Mouse (Mus musculus): ENCODE measurements around the gene Gm13695. TPM values are rescaled to one million over a fixed set of nuclear protein-coding genes. Genes with fewer than 3 reads are reported as not detected.
"Not testable (repeated sequence)": the region's sequence is repeated elsewhere in the genome, so short reads cannot be mapped to it uniquely, and the experiment has no call there.

The Gm13695 gene
- polyA plus RNA-seq, 1 experiment from 2014 or later, result not detected

DNA sequence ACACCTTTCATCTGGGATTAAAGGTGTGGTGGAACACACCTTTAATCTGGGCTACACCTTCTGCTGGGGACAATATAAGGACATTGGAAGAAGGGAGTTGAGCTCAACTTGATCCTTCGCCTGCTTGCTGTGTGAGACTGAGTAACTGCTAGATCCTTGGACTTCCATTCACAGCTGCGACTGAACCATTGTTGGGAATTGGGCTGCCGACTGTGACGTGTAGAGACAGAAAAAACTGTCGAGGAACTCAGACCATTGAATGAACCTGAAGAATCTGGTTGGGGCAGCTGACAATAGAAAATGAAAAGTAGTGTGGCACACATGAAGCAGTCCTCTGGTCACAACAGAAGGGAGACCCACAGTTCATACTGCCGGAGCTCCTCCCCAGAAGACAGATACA, 17.3 kb downstream of the Gm13695 start, which contains the start of gene Gm13697:
Gene Gm13697 (plus strand): TSS at position 301 of the 400 bp plus-strand sequence.
- H3K4me1 ChIP-seq (replicated peaks; ENCODE audit: control insufficient read depth, insufficient read depth, low read length); ATAC-seq (ENCODE audit: low FRiP score); H3K36me3 ChIP-seq (ENCODE audit: control insufficient read depth, insufficient read depth, low read length); H3K4me3 ChIP-seq (ENCODE audit: low read depth, low read length); H3K9ac ChIP-seq (ENCODE audit: low read depth, low read length); DNase-seq (ENCODE audit: low spot score); H3K9me3 ChIP-seq (ENCODE audit: control insufficient read depth, low read length); H3K27ac ChIP-seq (ENCODE audit: low read depth, low read length); H3K27me3 ChIP-seq (ENCODE audit: control insufficient read depth, insufficient read depth, low read length); H3K4me2 ChIP-seq (replicated peaks; ENCODE audit: low read depth, low read length): not testable (repeated sequence)
- no CpG with 5 or more reads among the region's 6 CpGs for WGBS

DNA sequence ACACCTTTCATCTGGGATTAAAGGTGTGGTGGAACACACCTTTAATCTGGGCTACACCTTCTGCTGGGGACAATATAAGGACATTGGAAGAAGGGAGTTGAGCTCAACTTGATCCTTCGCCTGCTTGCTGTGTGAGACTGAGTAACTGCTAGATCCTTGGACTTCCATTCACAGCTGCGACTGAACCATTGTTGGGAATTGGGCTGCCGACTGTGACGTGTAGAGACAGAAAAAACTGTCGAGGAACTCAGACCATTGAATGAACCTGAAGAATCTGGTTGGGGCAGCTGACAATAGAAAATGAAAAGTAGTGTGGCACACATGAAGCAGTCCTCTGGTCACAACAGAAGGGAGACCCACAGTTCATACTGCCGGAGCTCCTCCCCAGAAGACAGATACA, 23.1 kb downstream of the Gm13695 start, which contains the start of gene Gm13691:
Gene Gm13691 (plus strand): TSS at position 301 of the 400 bp plus-strand sequence.
- not testable (repeated sequence) for H3K36me3 ChIP-seq (ENCODE audit: control insufficient read depth, insufficient read depth, low read length); H3K9me3 ChIP-seq (ENCODE audit: control insufficient read depth, low read length); H3K4me3 ChIP-seq (ENCODE audit: low read depth, low read length); H3K9ac ChIP-seq (ENCODE audit: low read depth, low read length); ATAC-seq (ENCODE audit: low FRiP score); H3K4me2 ChIP-seq (replicated peaks; ENCODE audit: low read depth, low read length); H3K4me1 ChIP-seq (replicated peaks; ENCODE audit: control insufficient read depth, insufficient read depth, low read length); H3K27me3 ChIP-seq (ENCODE audit: control insufficient read depth, insufficient read depth, low read length); H3K27ac ChIP-seq (ENCODE audit: low read depth, low read length); DNase-seq (ENCODE audit: low spot score)
- WGBS, result no CpG with 5 or more reads among the region's 6 CpGs

DNA sequence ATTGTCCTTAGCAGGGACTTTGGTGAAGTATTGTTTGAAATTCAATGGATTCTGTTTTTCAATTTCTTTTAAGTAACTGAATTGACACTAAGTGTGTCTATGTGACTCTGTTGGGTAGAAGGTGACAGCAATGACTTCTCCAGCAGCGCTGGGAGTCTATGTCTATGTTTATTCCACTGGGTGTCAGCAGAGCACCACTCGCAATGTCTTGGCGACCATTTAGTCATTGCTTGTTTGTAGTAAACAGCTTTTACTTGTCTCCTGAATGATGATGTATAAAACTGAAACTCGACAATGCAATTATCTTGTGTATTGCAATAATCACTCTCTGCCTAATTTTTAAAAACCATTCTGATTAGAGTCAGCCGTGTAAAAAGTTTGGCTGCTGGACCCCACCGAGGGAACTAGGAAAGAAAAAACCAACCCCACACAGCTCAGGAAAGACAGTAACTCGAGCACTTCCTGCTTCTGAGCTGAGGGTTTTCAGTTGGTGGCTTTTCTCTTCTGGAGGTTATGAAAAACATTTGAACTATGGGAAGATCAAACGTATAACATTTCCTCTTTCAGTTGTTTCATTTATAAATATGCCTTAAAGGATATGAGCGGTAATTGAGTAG, 26.6 kb downstream of the Gm13695 start:
- not testable (repeated sequence) for H3K9me3 ChIP-seq (ENCODE audit: control insufficient read depth, low read length); H3K4me1 ChIP-seq (replicated peaks; ENCODE audit: control insufficient read depth, insufficient read depth, low read length); ATAC-seq (ENCODE audit: low FRiP score); H3K9ac ChIP-seq (ENCODE audit: low read depth, low read length); DNase-seq (ENCODE audit: low spot score); H3K36me3 ChIP-seq (ENCODE audit: control insufficient read depth, insufficient read depth, low read length); H3K27ac ChIP-seq (ENCODE audit: low read depth, low read length); H3K27me3 ChIP-seq (ENCODE audit: control insufficient read depth, insufficient read depth, low read length); H3K4me2 ChIP-seq (replicated peaks; ENCODE audit: low read depth, low read length); H3K4me3 ChIP-seq (ENCODE audit: low read depth, low read length)
- 60% methylated on average over 7 of the region's 9 CpGs for WGBS

DNA sequence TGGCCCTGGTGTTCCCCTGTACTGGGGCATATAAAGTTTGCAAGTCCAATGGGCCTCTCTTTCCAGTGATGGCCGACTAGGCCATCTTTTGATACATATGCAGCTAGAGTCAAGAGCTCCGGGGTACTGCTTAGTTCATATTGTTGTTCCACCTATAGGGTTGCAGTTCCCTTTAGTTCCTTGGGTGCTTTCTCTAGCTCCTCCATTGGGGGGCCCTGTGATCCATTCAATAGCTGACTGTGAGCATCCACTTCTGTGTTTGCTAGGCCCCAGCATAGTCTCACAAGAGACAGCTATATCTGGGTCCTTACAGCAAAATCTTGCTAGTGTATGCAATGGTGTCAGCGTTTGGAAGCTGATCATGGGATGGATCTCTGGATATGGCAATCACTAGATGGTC, 27.4 kb downstream of the Gm13695 start:
- WGBS, result no CpG with 5 or more reads among the region's 3 CpGs
- DNase-seq (ENCODE audit: low spot score); H3K9ac ChIP-seq (ENCODE audit: low read depth, low read length); H3K27me3 ChIP-seq (ENCODE audit: control insufficient read depth, insufficient read depth, low read length); H3K4me1 ChIP-seq (replicated peaks; ENCODE audit: control insufficient read depth, insufficient read depth, low read length); ATAC-seq (ENCODE audit: low FRiP score); H3K27ac ChIP-seq (ENCODE audit: low read depth, low read length); H3K36me3 ChIP-seq (ENCODE audit: control insufficient read depth, insufficient read depth, low read length); H3K4me3 ChIP-seq (ENCODE audit: low read depth, low read length); H3K9me3 ChIP-seq (ENCODE audit: control insufficient read depth, low read length); H3K4me2 ChIP-seq (replicated peaks; ENCODE audit: low read depth, low read length): not testable (repeated sequence)

DNA sequence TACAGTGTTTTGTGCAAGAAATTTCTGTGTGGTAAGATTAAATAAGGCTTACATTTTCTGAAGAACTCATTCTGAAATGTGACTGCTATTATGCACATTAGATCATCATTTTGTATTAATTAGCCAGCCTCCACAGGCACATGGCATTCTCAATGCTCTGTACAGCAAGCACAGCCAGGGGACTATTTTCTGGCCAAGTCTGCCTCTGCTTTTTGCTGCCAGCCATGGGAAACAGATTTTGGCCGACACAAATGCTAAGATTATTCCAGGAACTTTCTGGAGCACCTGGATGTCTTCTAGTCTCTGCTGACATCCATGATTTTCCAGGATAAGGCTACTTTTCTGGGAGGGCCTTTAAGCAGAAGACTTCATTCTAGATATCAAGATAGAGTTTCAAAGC, 41.8 kb downstream of the Gm13695 start:
- DNase-seq (ENCODE audit: low spot score), result no peak
- Histone ChIP-seq H3K4me1 (replicated peaks; ENCODE audit: control insufficient read depth, insufficient read depth, low read length) (no peaks in the 10 kb centered on the region), H3K36me3 (ENCODE audit: control insufficient read depth, insufficient read depth, low read length) (no peaks in the 10 kb centered on the region), H3K27me3 (ENCODE audit: control insufficient read depth, insufficient read depth, low read length) (no peaks in the 10 kb centered on the region), H3K9me3 (ENCODE audit: control insufficient read depth, low read length) (no peaks in the 10 kb centered on the region), H3K4me3 (ENCODE audit: low read depth, low read length) (no peak overlapping the region), H3K4me2 (replicated peaks; ENCODE audit: low read depth, low read length) (no peak overlapping the region), H3K9ac (ENCODE audit: low read depth, low read length) (no peak overlapping the region), H3K27ac (ENCODE audit: low read depth, low read length) (no peak overlapping the region)
- WGBS, result 74% methylated on average over 1 of the region's 1 CpGs
- ATAC-seq (ENCODE audit: low FRiP score), result no peak

DNA sequence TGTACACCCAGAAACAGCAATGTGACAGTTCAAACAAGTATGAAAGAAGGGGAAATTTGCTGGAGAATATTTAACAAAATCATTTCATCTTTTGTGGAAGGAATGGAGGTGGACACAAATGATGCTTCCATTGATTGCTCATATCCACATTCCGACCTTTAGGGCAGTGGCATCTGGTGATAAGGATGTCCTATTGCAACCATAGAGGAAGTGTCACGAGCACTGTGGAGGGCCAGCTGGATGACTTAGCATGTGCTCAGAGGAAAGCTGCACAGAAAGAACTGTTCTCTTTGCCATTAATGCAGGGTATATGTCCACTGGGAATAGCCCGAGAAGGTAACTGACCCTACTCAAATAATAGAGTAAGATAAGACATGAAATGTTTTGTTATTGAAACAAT, 42.7 kb downstream of the Gm13695 start:
- Histone ChIP-seq H3K36me3 (ENCODE audit: control insufficient read depth, insufficient read depth, low read length) (no peaks in the 10 kb centered on the region), H3K4me2 (replicated peaks; ENCODE audit: low read depth, low read length) (no peak overlapping the region), H3K27ac (ENCODE audit: low read depth, low read length) (no peak overlapping the region), H3K9ac (ENCODE audit: low read depth, low read length) (no peak overlapping the region), H3K4me1 (replicated peaks; ENCODE audit: control insufficient read depth, insufficient read depth, low read length) (no peaks in the 10 kb centered on the region), H3K4me3 (ENCODE audit: low read depth, low read length) (no peak overlapping the region), H3K27me3 (ENCODE audit: control insufficient read depth, insufficient read depth, low read length) (no peaks in the 10 kb centered on the region), H3K9me3 (ENCODE audit: control insufficient read depth, low read length) (no peaks in the 10 kb centered on the region)
- DNase-seq (ENCODE audit: low spot score) (no peak), ATAC-seq (ENCODE audit: low FRiP score) (no peak)
- WGBS, result 79% methylated on average over 3 of the region's 3 CpGs

DNA sequence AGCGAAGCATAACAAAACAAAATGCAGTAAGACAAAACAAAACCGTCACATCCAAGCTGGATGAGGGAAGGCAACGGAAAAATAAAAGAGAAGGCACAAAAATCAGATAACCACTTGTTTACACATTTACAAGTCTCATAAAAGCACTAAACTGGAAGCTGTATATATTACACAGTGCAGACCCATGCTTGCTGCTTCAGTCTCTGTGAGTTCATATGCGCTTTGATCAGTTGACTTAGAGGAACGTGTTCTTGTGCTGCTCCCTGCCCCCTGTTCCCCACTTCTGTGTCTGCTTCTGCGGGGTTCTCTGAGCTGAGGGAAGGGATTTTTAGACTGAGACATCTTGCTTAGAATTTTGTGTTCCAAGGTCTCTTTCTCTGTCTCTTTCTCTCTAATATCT, 47.5 kb downstream of the Gm13695 start:
- whole genome bisulfite sequencing, result 84% methylated on average over 6 of the region's 6 CpGs
- no peaks in the 10 kb centered on the region for H3K27me3 ChIP-seq (ENCODE audit: control insufficient read depth, insufficient read depth, low read length)
- H3K36me3 ChIP-seq (ENCODE audit: control insufficient read depth, insufficient read depth, low read length), result no peaks in the 10 kb centered on the region
- H3K4me2 ChIP-seq (replicated peaks; ENCODE audit: low read depth, low read length), result no peak overlapping the region
- H3K9me3 ChIP-seq (ENCODE audit: control insufficient read depth, low read length), result no peaks in the 10 kb centered on the region
- H3K27ac ChIP-seq (ENCODE audit: low read depth, low read length), result no peak overlapping the region
- no peak overlapping the region for H3K4me3 ChIP-seq (ENCODE audit: low read depth, low read length)
- ATAC-seq (ENCODE audit: low FRiP score), result no peak
- no peak overlapping the region for H3K9ac ChIP-seq (ENCODE audit: low read depth, low read length)
- no peaks in the 10 kb centered on the region for H3K4me1 ChIP-seq (replicated peaks; ENCODE audit: control insufficient read depth, insufficient read depth, low read length)
- no peak for DNase-seq (ENCODE audit: low spot score)

DNA sequence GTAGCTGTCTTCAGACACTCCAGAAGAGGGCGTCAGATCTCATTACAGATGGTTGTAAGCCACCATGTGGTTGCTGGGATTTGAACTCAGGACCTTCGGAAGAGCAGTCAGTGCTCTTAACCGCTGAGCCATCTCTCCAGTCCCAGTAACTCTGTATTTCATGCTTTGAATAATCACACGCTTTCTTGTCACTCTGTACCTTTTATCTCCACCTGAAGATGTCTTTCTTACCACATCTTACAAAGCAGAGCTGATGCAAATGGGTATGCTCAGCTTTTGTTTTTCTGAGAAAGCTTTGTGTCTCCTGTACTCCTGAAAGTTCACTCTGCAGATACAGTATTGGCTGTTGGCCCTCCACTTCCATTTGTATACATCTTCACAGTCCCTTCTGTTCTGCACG, 49.2 kb downstream of the Gm13695 start:
- H3K4me2 ChIP-seq (replicated peaks; ENCODE audit: low read depth, low read length); H3K36me3 ChIP-seq (ENCODE audit: control insufficient read depth, insufficient read depth, low read length); H3K9ac ChIP-seq (ENCODE audit: low read depth, low read length); H3K27me3 ChIP-seq (ENCODE audit: control insufficient read depth, insufficient read depth, low read length); H3K9me3 ChIP-seq (ENCODE audit: control insufficient read depth, low read length); H3K4me1 ChIP-seq (replicated peaks; ENCODE audit: control insufficient read depth, insufficient read depth, low read length); H3K27ac ChIP-seq (ENCODE audit: low read depth, low read length); ATAC-seq (ENCODE audit: low FRiP score); DNase-seq (ENCODE audit: low spot score); H3K4me3 ChIP-seq (ENCODE audit: low read depth, low read length): not testable (repeated sequence)
- 94% methylated on average over 4 of the region's 5 CpGs for WGBS

DNA sequence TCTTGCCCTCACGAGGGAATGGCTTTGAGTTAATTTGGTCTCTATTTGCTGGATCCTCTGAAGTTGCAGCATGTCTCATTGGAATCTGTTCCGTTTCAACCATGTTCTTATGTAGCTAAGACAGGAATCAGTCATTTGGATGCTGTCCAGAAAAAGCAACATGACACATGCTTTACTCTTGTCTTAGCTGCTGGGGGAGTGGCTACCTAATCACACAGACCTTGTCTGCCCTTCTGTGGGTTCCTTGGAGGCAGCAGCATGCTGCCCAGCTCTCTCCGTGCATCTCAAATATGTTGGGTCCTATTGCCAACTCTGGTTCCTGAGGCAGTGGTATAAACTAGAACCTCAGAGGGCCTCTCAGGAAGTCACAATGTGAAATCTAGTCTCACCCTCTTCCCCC, 51.2 kb downstream of the Gm13695 start:
- 82% methylated on average over 3 of the region's 3 CpGs for WGBS
- Histone ChIP-seq H3K36me3 (ENCODE audit: control insufficient read depth, insufficient read depth, low read length) (no peaks in the 10 kb centered on the region), H3K9me3 (ENCODE audit: control insufficient read depth, low read length) (no peaks in the 10 kb centered on the region), H3K27me3 (ENCODE audit: control insufficient read depth, insufficient read depth, low read length) (no peaks in the 10 kb centered on the region), H3K9ac (ENCODE audit: low read depth, low read length) (no peak overlapping the region), H3K4me2 (replicated peaks; ENCODE audit: low read depth, low read length) (no peak overlapping the region), H3K27ac (ENCODE audit: low read depth, low read length) (no peak overlapping the region), H3K4me1 (replicated peaks; ENCODE audit: control insufficient read depth, insufficient read depth, low read length) (no peaks in the 10 kb centered on the region), H3K4me3 (ENCODE audit: low read depth, low read length) (no peak overlapping the region)
- DNase-seq (ENCODE audit: low spot score) (no peak), ATAC-seq (ENCODE audit: low FRiP score) (no peak)

Data from hindbrain, embryonic 11.5 days (tissue).